Mouse (Mus musculus) liver, adult (tissue): Measurements from ENCODE around the gene Gm14403.
"Not testable (repeated sequence)": the region's sequence is repeated elsewhere in the genome, so short reads cannot be mapped to it uniquely, and the experiment has no call there.

Experiments
- GATA4 ChIP-seq: IDR thresholded peaks from 2 replicates; pipeline ENCODE4 v1.6.1; 2014; ENCODE audit warnings: mild to moderate bottlenecking, low read length; ENCODE audit not compliant: insufficient replicate concordance

The Gm14403 gene

DNA sequence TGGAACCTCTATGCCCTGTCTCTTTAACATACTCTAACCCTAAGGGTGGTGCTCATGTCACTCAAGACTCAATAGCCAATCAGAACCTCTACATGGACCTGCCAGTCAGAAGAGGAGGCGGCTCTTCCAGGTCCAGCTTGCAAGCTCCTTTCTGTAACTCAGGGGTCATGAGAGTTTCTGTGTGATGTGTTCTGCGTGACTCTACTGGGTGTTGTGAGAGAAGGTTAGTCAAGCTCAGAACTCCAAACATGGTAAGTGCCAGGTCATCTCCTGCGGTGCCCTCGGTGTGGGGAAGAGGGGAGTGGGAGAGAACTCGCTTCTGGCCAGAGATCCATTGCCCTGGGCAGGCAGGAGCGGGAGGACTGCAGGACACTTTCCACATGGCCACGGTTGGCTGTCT lies at the start of gene Gm14403:
Gene Gm14403 (plus strand): TSS at position 149 of the 400 bp plus-strand sequence.
- TF ChIP-seq GATA4 = not testable (repeated sequence)

GRCm38 (mm10) chr2:177464676-177465075 lies 33.3 kb upstream of the Gm14403 start, which contains the start of gene Zfp970:
TSS of gene Zfp970 (plus strand) at chr2:177464733.
- TF ChIP-seq GATA4 = not testable (repeated sequence)

- no peak for TF ChIP-seq GATA4
Measured at GRCm38 (mm10) chr2:177520035-177520434, 22.0 kb downstream of the Gm14403 start.

DNA sequence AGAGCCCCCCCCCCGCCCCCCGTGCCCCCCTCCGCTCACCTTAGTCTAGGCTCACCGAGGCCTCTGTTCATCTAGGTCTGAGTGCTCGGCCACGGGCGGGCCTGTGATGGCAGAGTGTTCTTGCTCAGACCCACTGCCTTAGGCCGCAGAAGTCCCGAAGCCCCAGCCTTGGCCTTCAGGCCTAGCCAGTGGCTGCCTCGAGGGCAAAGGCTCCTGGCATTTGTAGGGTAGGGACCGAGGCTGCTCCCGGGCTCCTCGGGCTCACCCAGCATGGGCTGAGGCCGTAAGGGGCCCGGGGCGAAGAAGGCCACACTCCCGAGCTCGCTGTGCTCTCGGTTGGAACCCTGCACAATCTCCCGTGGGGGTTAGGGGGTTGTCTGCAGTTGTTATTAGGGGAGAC lies 25.0 kb downstream of the Gm14403 start:
- no peak for TF ChIP-seq GATA4

- no peak for TF ChIP-seq GATA4
Measured at GRCm38 (mm10) chr2:177535876-177536275, 37.9 kb downstream of the Gm14403 start.
